Mouse (Mus musculus): ENCODE measurements at regions not wholly inside any gene's neighbourhood (a gene's known extent, or its start where the extent isn't known, plus 50 kb on each side); places are given as distances from the start of the nearest gene placed in this dataset.
"Not testable (repeated sequence)": the region's sequence is repeated elsewhere in the genome, so short reads cannot be mapped to it uniquely, and the experiment has no call there.

DNA sequence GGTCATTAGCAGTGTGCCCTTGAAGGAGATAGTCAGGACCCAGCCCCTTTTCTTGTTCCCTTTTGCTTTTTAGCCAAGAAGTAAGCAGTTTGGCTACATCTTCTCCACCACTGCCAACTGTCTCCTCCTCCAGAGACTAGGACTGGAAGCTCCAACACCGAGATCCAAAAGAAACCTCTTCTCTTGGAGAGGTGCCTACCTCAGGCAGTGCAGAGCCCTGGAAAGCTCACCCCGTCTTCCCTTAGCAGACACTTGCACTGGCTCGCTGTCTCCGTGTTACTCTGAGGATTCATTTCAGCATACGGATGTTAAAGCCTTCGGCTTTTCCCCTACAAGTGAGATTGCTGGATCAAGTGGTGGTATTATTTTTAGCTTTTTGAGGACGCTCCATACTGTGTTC, 331.0 kb downstream of the Rapgef2 start:
- no peak overlapping the region for H3K4me2 ChIP-seq (replicated peaks)
- no peak overlapping the region for H3K27ac ChIP-seq
- no peak overlapping the region for H3K4me3 ChIP-seq
- WGBS = 86% methylated on average over 7 of the region's 7 CpGs
- no peak for ATAC-seq (ENCODE audit: insufficient number of reproducible peaks, insufficient read depth, low FRiP score, low TSS enrichment)
- H3K36me3 ChIP-seq = no peaks in the 10 kb centered on the region
- no peaks in the 10 kb centered on the region for H3K27me3 ChIP-seq
- no peaks in the 10 kb centered on the region for H3K9me3 ChIP-seq
- no peaks in the 10 kb centered on the region for H3K4me1 ChIP-seq
- no peak overlapping the region for H3K9ac ChIP-seq

DNA sequence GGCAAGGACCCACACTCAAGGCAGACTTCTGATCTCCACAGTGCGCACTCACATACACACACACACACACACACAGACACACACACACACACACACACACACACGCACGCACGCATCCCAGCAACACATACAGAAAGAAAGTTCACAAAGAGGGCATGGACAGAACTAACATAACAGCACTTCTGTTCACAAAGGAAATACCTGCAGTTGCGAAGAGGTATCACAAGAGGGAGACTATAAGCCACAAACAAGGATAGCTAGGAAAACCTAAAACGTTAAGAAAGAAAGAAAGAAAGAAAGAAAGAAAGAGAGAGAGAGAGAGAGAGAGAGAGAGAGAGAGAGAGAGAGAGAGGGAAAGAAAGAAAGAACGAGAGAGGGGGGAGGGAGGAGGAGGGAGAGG, 336.9 kb downstream of the Rapgef2 start:
- not testable (repeated sequence) for H3K27ac ChIP-seq; H3K4me2 ChIP-seq (replicated peaks); ATAC-seq (ENCODE audit: insufficient number of reproducible peaks, insufficient read depth, low FRiP score, low TSS enrichment); H3K36me3 ChIP-seq; H3K9me3 ChIP-seq; H3K27me3 ChIP-seq; H3K9ac ChIP-seq; H3K4me1 ChIP-seq; H3K4me3 ChIP-seq
- 66% methylated on average over 6 of the region's 7 CpGs for WGBS

DNA sequence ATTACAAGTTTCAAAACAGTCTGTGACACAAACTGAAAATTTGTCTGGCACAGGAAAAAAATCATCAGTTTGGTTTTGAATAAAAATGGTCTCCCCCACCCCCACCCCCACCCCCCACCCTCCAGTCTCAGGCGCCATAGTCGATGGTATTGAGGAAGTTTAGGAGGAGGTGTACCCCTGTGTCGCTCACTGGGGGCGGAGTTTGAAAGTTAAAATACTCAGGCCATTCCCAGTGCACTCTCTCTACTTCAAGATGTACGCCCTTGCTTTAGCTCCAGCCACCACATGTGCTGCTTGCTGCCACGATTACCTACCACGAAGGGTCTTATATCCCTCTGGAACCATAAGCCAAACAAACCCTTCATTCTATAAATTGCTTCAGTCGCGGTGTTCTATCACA, 337.6 kb downstream of the Rapgef2 start:
- 88% methylated on average over 9 of the region's 9 CpGs for WGBS
- Histone ChIP-seq H3K27ac (no peak overlapping the region), H3K27me3 (no peaks in the 10 kb centered on the region), H3K9ac (no peak overlapping the region), H3K36me3 (no peaks in the 10 kb centered on the region), H3K4me2 (replicated peaks) (no peak overlapping the region), H3K4me1 (no peaks in the 10 kb centered on the region), H3K9me3 (no peaks in the 10 kb centered on the region), H3K4me3 (no peak overlapping the region)
- no peak for ATAC-seq (ENCODE audit: insufficient number of reproducible peaks, insufficient read depth, low FRiP score, low TSS enrichment)

DNA sequence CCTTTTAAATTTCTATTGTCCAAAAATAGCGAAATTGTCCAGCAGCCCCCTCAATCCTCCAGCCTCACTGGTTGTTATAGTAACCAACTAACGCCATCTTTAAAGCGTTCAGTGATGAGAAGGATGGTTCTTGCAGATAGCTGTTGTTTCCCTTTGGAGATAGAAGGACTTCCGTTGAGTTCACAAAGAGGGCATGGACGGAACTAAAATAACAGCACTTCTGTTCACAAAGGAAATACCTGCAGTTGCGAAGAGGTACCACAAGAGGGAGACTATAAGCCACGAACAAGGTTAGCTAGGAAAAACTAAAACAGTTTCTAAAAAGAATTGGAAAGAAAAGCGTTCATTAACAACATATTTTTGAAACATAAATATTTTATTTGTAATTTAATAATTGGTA, 338.1 kb downstream of the Rapgef2 start:
- WGBS = 33% methylated on average over 8 of the region's 8 CpGs
- no peak overlapping the region for H3K4me2 ChIP-seq (replicated peaks)
- no peak for ATAC-seq (ENCODE audit: insufficient number of reproducible peaks, insufficient read depth, low FRiP score, low TSS enrichment)
- no peak overlapping the region for H3K4me3 ChIP-seq
- no peak overlapping the region for H3K27ac ChIP-seq
- H3K4me1 ChIP-seq = no peaks in the 10 kb centered on the region
- H3K27me3 ChIP-seq = no peaks in the 10 kb centered on the region
- no peaks in the 10 kb centered on the region for H3K9me3 ChIP-seq
- no peak overlapping the region for H3K9ac ChIP-seq
- H3K36me3 ChIP-seq = no peaks in the 10 kb centered on the region

DNA sequence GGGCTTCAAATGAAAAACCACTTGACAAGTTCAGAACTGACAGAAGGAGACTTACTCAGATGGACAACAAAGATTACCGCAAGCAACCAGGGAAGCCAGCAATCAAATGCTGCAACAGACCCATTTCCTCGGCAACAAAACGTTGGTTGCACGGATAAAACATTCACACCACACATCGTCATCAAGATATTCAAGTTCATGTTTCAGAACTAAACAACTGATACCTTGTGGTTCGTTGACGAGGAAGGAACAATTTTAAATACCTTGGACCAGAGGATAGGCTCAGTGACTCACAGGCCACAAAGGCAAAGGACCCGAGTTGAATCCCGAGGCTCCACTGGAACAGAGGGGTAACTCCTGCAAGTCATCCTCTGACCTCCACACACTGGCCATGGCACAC, 339.1 kb downstream of the Rapgef2 start:
- ATAC-seq (ENCODE audit: insufficient number of reproducible peaks, insufficient read depth, low FRiP score, low TSS enrichment) = no peak
- Histone ChIP-seq H3K36me3 (no peaks in the 10 kb centered on the region), H3K27ac (no peak overlapping the region), H3K4me1 (no peaks in the 10 kb centered on the region), H3K4me3 (no peak overlapping the region), H3K9me3 (no peaks in the 10 kb centered on the region), H3K4me2 (replicated peaks) (no peak overlapping the region), H3K9ac (no peak overlapping the region), H3K27me3 (no peaks in the 10 kb centered on the region)
- 84% methylated on average over 9 of the region's 9 CpGs for WGBS

DNA sequence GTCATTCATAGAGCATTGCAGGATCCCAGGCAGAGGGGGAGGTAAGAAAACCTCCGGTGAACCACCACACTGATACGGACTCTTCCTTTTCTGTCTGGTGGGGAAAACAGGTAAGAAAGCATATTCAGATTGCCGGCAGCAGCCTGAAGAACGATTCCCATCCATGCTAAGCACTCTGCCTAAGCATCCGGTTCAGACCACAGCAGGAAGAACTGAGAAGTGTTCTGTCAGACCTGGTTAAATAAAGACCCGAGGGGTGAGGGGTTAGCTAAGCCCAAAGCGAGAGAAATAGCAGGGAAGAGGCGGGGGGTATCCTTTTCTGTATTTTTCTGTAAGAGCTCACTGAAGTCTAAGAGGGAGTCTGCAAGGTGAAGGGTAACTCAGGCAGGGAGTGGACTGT, 342.1 kb downstream of the Rapgef2 start:
- no peaks in the 10 kb centered on the region for H3K27me3 ChIP-seq
- no peak overlapping the region for H3K9ac ChIP-seq
- ATAC-seq (ENCODE audit: insufficient number of reproducible peaks, insufficient read depth, low FRiP score, low TSS enrichment) = no peak
- no peaks in the 10 kb centered on the region for H3K36me3 ChIP-seq
- H3K4me3 ChIP-seq = no peak overlapping the region
- WGBS = 75% methylated on average over 8 of the region's 8 CpGs
- H3K9me3 ChIP-seq = no peaks in the 10 kb centered on the region
- no peaks in the 10 kb centered on the region for H3K4me1 ChIP-seq
- no peak overlapping the region for H3K27ac ChIP-seq
- H3K4me2 ChIP-seq (replicated peaks) = no peak overlapping the region

DNA sequence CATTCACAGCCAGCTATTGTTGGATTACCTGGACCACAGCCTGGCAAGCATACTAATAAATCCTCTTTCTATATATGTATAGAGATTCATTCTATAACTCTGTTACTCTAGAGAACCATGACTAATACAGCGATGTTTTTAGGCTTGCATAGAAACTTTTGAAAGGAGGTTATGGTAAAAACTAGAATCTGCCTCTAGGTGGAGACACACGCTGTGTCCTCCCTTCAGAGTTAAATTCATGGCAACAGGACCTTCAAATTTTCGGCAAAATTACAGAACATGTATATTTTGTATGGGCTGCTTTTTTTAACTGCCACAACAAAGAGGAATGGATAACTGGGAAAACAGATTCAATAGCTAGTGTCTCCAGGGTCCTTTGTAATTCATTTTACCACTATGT, 353.3 kb downstream of the Rapgef2 start:
- H3K9me3 ChIP-seq = no peaks in the 10 kb centered on the region
- H3K27me3 ChIP-seq = no peaks in the 10 kb centered on the region
- H3K27ac ChIP-seq = no peak overlapping the region
- H3K4me1 ChIP-seq = no peaks in the 10 kb centered on the region
- no peak overlapping the region for H3K9ac ChIP-seq
- 77% methylated on average over 3 of the region's 3 CpGs for WGBS
- H3K4me2 ChIP-seq (replicated peaks) = no peak overlapping the region
- ATAC-seq (ENCODE audit: insufficient number of reproducible peaks, insufficient read depth, low FRiP score, low TSS enrichment) = no peak
- H3K4me3 ChIP-seq = no peak overlapping the region
- H3K36me3 ChIP-seq = no peaks in the 10 kb centered on the region

DNA sequence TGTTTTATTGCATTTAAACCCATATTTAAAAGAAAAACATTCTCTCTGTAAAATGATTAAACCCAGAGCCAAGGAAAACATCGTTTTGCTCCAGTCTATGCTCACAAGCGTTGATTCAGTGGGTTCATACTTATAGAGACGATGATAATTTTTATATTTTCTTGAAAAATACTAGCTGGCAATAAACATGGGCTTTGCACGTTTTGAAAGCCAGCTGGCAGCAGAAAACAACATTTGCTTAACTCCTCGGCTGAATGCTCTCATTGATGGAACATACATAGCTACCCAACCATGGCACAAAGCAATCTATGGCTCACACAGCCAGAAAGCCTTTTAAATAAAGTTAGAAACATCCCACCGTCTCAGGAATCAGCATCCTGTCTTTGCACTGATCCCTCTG, 366.5 kb downstream of the Rapgef2 start:
- ATAC-seq (ENCODE audit: insufficient number of reproducible peaks, insufficient read depth, low FRiP score, low TSS enrichment) = no peak

DNA sequence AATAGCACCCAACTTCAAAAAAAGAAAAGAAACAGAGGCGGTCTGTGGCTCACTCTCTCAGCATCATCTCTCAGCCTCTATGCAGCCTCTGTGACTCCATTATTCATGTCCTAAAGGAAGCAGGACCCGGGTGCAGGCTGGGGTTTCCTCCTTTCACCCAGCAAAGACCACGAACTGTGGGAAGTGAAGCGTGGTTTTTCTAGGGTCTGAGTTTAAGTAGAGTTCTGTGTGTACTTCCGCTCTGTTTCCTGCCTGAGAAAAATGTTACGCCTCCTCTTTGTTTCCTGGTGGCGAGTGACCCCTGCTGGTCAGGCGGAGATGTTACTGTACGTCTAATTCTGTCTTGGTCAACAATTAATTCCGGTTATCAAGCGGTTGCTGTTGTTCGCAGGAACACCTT, 366.9 kb downstream of the Rapgef2 start:
- Histone ChIP-seq H3K36me3 (no peaks in the 10 kb centered on the region), H3K9ac (no peak overlapping the region), H3K9me3 (no peaks in the 10 kb centered on the region), H3K27me3 (no peaks in the 10 kb centered on the region), H3K4me1 (no peaks in the 10 kb centered on the region), H3K4me3 (no peak overlapping the region; the same call in 1 of the 2 replicates), H3K4me2 (replicated peaks) (peak overlapping the region; percentile 41), H3K27ac (no peak overlapping the region)
- ATAC-seq (ENCODE audit: insufficient number of reproducible peaks, insufficient read depth, low FRiP score, low TSS enrichment) = 0 out of 2 replicates have a peak, but pooled peaks have one; percentile 28
- WGBS = 20% methylated on average over 12 of the region's 12 CpGs

More for the DNA sequence above, 366.5 kb downstream of the Rapgef2 start:
- Histone ChIP-seq H3K27me3 (no peaks in the 10 kb centered on the region), H3K9me3 (no peaks in the 10 kb centered on the region), H3K4me3 (no peak overlapping the region), H3K4me2 (replicated peaks) (0 out of 2 replicates have a peak overlapping the region, but pooled peaks have one; percentile 41), H3K9ac (no peak overlapping the region), H3K36me3 (no peaks in the 10 kb centered on the region), H3K4me1 (no peaks in the 10 kb centered on the region), H3K27ac (no peak overlapping the region)
- 53% methylated on average over 6 of the region's 6 CpGs for WGBS

DNA sequence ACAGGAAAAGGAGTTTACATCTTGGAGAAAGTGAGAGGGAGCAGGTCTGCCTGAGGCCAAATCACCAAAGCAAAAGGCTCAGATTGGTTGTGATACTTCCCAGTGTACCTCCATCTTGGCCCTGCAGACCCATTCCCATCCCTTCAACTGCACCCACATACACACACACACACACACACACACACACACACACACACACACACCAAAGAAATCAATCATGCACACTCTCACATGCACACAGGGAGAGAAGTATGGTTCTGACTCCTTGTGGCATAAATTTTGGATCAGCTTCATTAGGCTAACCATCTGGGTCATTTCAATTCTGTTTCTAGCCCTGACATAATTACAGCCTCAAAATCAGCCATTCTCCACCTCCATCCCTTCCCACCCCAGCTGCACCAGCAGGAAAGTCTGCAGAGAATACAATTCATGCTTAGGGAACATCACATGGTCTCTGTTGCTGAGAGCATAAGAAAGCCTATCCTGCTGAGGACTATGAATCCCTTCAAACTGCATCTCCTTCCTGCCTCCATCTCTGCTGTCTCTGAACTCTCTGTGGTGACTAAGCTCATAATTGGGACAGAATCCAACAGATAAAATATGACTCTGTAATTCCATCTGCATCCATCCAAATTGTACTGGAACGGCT, 378.0 kb downstream of the Rapgef2 start:
- Histone ChIP-seq H3K4me2 (replicated peaks) (no peak overlapping the region), H3K27ac (no peak overlapping the region), H3K4me3 (no peak overlapping the region), H3K27me3 (no peaks in the 10 kb centered on the region), H3K9me3 (no peaks in the 10 kb centered on the region), H3K9ac (no peak overlapping the region), H3K36me3 (no peaks in the 10 kb centered on the region), H3K4me1 (no peaks in the 10 kb centered on the region)
- WGBS = 54% methylated on average over 1 of the region's 1 CpGs
- ATAC-seq (ENCODE audit: insufficient number of reproducible peaks, insufficient read depth, low FRiP score, low TSS enrichment) = no peak

DNA sequence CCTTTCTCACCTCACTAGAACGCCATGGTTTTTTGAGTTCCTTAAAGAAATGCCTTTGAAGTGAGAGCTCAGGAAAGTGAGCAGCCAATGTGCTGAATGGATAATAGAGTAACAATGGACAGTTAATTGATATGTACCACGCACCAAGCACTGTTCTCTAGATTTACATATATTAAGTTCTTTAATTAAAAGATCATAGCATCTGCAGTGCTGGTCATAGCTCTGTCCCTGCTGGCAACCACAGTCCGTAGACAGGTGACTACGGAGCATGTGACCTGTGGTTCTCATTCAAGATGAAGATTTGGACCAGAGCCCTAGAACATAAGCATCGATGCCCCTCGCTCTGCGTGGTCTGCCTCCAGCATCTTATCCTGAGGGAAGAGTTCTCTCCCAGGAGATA, 378.5 kb downstream of the Rapgef2 start:
- Histone ChIP-seq H3K36me3 (no peaks in the 10 kb centered on the region), H3K27me3 (no peaks in the 10 kb centered on the region), H3K4me1 (no peaks in the 10 kb centered on the region), H3K9ac (no peak overlapping the region), H3K4me3 (no peak overlapping the region), H3K9me3 (no peaks in the 10 kb centered on the region), H3K4me2 (replicated peaks) (no peak overlapping the region), H3K27ac (no peak overlapping the region)
- WGBS = 91% methylated on average over 7 of the region's 7 CpGs
- no peak for ATAC-seq (ENCODE audit: insufficient number of reproducible peaks, insufficient read depth, low FRiP score, low TSS enrichment)

DNA sequence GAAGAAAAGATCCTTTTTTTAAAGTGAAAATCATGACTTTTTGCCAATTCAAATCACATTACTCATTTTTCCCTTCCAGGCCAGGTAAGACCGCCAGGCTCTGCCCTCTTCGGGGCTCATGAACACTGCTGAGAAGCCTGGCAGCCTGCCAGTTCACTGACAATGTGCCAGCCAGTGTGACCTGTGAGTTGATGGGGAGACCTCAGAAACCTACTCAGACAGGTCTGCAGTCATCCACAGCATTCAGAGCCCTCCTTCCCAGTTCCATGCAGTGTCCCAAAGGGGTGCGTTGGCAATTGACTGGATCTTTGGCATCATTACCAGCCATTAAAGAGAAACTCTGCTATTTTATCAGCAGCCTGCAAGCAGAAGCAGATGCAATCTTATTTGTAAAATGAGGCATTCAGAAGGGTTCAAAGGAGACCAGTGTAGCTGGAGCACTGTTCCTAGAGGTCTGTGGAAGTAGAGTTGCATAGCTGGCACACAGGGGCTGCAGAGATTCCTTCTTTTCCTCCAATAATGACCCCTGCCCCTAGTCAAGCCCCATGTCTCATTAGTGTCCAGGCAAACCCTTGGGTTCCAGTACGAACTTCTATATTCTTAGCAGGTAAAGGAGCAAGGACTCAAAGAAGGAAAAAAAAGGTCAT, 384.4 kb downstream of the Rapgef2 start:
- 47% methylated on average over 4 of the region's 4 CpGs for WGBS
- peak; percentile 73; the same call in 1 of the 2 replicates for ATAC-seq (ENCODE audit: insufficient number of reproducible peaks, insufficient read depth, low FRiP score, low TSS enrichment)
- H3K27me3 ChIP-seq = no peaks in the 10 kb centered on the region
- H3K9ac ChIP-seq = no peak overlapping the region
- no peaks in the 10 kb centered on the region for H3K9me3 ChIP-seq
- H3K4me3 ChIP-seq = no peak overlapping the region
- peak overlapping the region; percentile 60; the same call in 1 of the 2 replicates for H3K27ac ChIP-seq
- no peaks in the 10 kb centered on the region for H3K36me3 ChIP-seq
- H3K4me1 ChIP-seq = peaks cover 13% of the 10 kb centered on the region; the same call in 1 of the 2 replicates
- H3K4me2 ChIP-seq (replicated peaks) = no peak overlapping the region
